Mouse (Mus musculus) bone marrow macrophage, adult 2 months (primary cell): ENCODE results near the gene Sytl2. TPM values are rescaled to one million over a fixed set of nuclear protein-coding genes. Genes with fewer than 3 reads are reported as not detected.

ENCODE experiments used
- H3K27ac ChIP-seq: 2 replicates; pipeline ENCODE4 v1.5.1; 2012; ENCODE audit warnings: low read depth, low read length; ENCODE audit not compliant: insufficient read depth
- H3K4me1 ChIP-seq: 2 replicates; pipeline ENCODE4 v1.6.1; 2012; ENCODE audit warnings: low read length; ENCODE audit not compliant: control insufficient read depth, insufficient read depth
- H3K4me3 ChIP-seq: 2 replicates; pipeline ENCODE4 v1.5.1; 2012; ENCODE audit warnings: mild to moderate bottlenecking, low read length, moderate library complexity; ENCODE audit not compliant: insufficient read depth
- CTCF ChIP-seq: IDR thresholded peaks from 2 replicates; pipeline ENCODE4 v1.5.1; 2012; ENCODE audit warnings: low read depth, mild to moderate bottlenecking, low read length, moderate library complexity
- POLR2A ChIP-seq: IDR thresholded peaks from 2 replicates; pipeline ENCODE4 v1.6.1; 2012; ENCODE audit warnings: mild to moderate bottlenecking, low read depth, low read length, borderline replicate concordance
- polyA plus RNA-seq: library from polyadenylated mRNA; stranded (reverse); fragments of >200 nt; gene quantifications from 2 replicates; pipeline ENCODE4 v1.2.4, GENCODE M21; 2012; ENCODE audit not compliant: missing spikeins, insufficient read depth, insufficient read length

Gene Sytl2
- polyA plus RNA-seq, 1 experiment, result 0.47 TPM

GRCm38 (mm10) chr7:90334362-90334761, 32.3 kb downstream of the Sytl2 start:
- no peak for TF ChIP-seq POLR2A
- no peak for TF ChIP-seq CTCF
- no peak overlapping the region for H3K4me3 ChIP-seq
- no peaks in the 10 kb centered on the region for H3K4me1 ChIP-seq
- H3K27ac ChIP-seq, result no peak overlapping the region

- H3K4me3 ChIP-seq, result no peak overlapping the region
- H3K4me1 ChIP-seq, result no peaks in the 10 kb centered on the region
- no peak for TF ChIP-seq CTCF
- no peak for TF ChIP-seq POLR2A
- H3K27ac ChIP-seq, result no peak overlapping the region
Measured at GRCm38 (mm10) chr7:90334831-90335230, 32.8 kb downstream of the Sytl2 start.

- TF ChIP-seq CTCF (no peak), POLR2A (no peak)
- Histone ChIP-seq H3K27ac (no peak overlapping the region), H3K4me1 (no peaks in the 10 kb centered on the region), H3K4me3 (no peak overlapping the region)
Measured at GRCm38 (mm10) chr7:90335755-90336194, 33.7 kb downstream of the Sytl2 start.

GRCm38 (mm10) chr7:90341212-90341957, 39.3 kb downstream of the Sytl2 start:
- H3K4me3 ChIP-seq, result no peak overlapping the region
- TF ChIP-seq CTCF, result no peak
- no peak for TF ChIP-seq POLR2A
- no peak overlapping the region for H3K27ac ChIP-seq
- H3K4me1 ChIP-seq, result no peaks in the 10 kb centered on the region

- TF ChIP-seq CTCF, result no peak
- no peak for TF ChIP-seq POLR2A
- Histone ChIP-seq H3K27ac (no peak overlapping the region), H3K4me1 (no peaks in the 10 kb centered on the region), H3K4me3 (no peak overlapping the region)
Measured at GRCm38 (mm10) chr7:90344903-90345302, 42.9 kb downstream of the Sytl2 start.

- Histone ChIP-seq H3K4me3 (no peak overlapping the region), H3K27ac (no peak overlapping the region), H3K4me1 (no peaks in the 10 kb centered on the region)
- TF ChIP-seq POLR2A, result no peak
- no peak for TF ChIP-seq CTCF
Measured at GRCm38 (mm10) chr7:90347779-90348437, 45.9 kb downstream of the Sytl2 start.

- TF ChIP-seq CTCF (no peak), POLR2A (no peak)
Measured at GRCm38 (mm10) chr7:90349014-90349413, 47.0 kb downstream of the Sytl2 start.

GRCm38 (mm10) chr7:90352183-90352582, 50.1 kb downstream of the Sytl2 start:
- Histone ChIP-seq H3K27ac (no peak overlapping the region), H3K4me3 (no peak overlapping the region), H3K4me1 (no peaks in the 10 kb centered on the region)
- no peak for TF ChIP-seq CTCF
- TF ChIP-seq POLR2A, result no peak

More at GRCm38 (mm10) chr7:90349014-90349413, 47.0 kb downstream of the Sytl2 start:
- no peak overlapping the region for H3K4me3 ChIP-seq
- H3K27ac ChIP-seq, result no peak overlapping the region
- H3K4me1 ChIP-seq, result no peaks in the 10 kb centered on the region

GRCm38 (mm10) chr7:90353488-90354228, 51.6 kb downstream of the Sytl2 start:
- Histone ChIP-seq H3K27ac (no peak overlapping the region), H3K4me1 (no peaks in the 10 kb centered on the region), H3K4me3 (no peak overlapping the region)
- TF ChIP-seq CTCF, result no peak
- TF ChIP-seq POLR2A, result no peak
